Mouse (Mus musculus) heart, embryonic 12.5 days (tissue): ENCODE results near the gene Npepl1. TPM values are rescaled to one million over a fixed set of nuclear protein-coding genes. Genes with fewer than 3 reads are reported as not detected.

ENCODE experiments used
- ATAC-seq: fragments of 200-750 bp; cut with Nextera tagmentation; 2 replicates; pipeline ENCODE4 v1.8.0; 2017; ENCODE audit warnings: moderate TSS enrichment, moderate library complexity; ENCODE audit not compliant: insufficient number of reproducible peaks, low FRiP score
- H3K27ac ChIP-seq: fragments of 300-500 bp; sonication (generic); 2 replicates; pipeline ENCODE4 v1.5.1; 2016; ENCODE audit warnings: mild to moderate bottlenecking, moderate library complexity; ENCODE audit not compliant: poor library complexity, severe bottlenecking
- H3K27me3 ChIP-seq: fragments of 300-500 bp; sonication (generic); replicated peaks from 2 replicates; pipeline ENCODE4 v1.6.1; 2016; ENCODE audit warnings: mild to moderate bottlenecking, moderate library complexity
- H3K36me3 ChIP-seq: fragments of 300-500 bp; sonication (generic); 2 replicates; pipeline ENCODE4 v1.6.1; 2016; ENCODE audit warnings: mild to moderate bottlenecking, moderate library complexity
- H3K4me1 ChIP-seq: fragments of 300-500 bp; sonication (generic); replicated peaks from 2 replicates; pipeline ENCODE4 v1.6.1; 2016; ENCODE audit warnings: mild to moderate bottlenecking
- H3K4me2 ChIP-seq: fragments of 300-500 bp; sonication (generic); 2 replicates; pipeline ENCODE4 v1.6.1; 2016; ENCODE audit warnings: mild to moderate bottlenecking, moderate library complexity
- H3K4me3 ChIP-seq: fragments of 300-500 bp; sonication (generic); 2 replicates; pipeline ENCODE4 v1.5.1; 2016; ENCODE audit warnings: mild to moderate bottlenecking
- H3K9ac ChIP-seq: fragments of 300-500 bp; sonication (generic); 2 replicates; pipeline ENCODE4 v1.6.1; 2016; ENCODE audit warnings: mild to moderate bottlenecking, moderate library complexity
- H3K9me3 ChIP-seq: fragments of 300-500 bp; sonication (generic); replicated peaks from 2 replicates; pipeline ENCODE4 v1.6.1; 2016; ENCODE audit warnings: mild to moderate bottlenecking, moderate library complexity
- WGBS: fragments of 180-500 bp; shearing (Covaris S2); methylation state at CpG from one replicate; pipeline ENCODE4 v1.1.7; 2016; 5-methylcytosine and 5-hydroxymethylcytosine counted together
- polyA plus RNA-seq: library from polyadenylated mRNA; unstranded; fragments of >200 nt; fragmentation: Nextera tagmentation; extraction: Ambion mirVana; gene quantifications from 2 replicates; pipeline ENCODE4 v1.2.1, GENCODE M21; 2016

The Npepl1 gene
- polyA plus RNA-seq, 1 experiment from 2014 or later: 46.1 TPM

GRCm38 (mm10) chr2:174110783-174111549 is 817 bp downstream of the Npepl1 start:
- Histone ChIP-seq H3K4me1 (peaks cover 29% of the 10 kb centered on the region), H3K27ac (peak overlapping the region; percentile 17; the same call in 1 of the 2 replicates), H3K4me2 (peak overlapping the region; percentile 84), H3K9me3 (no peaks in the 10 kb centered on the region), H3K36me3 (peaks cover 35% of the 10 kb centered on the region), H3K27me3 (no peaks in the 10 kb centered on the region), H3K4me3 (peak overlapping the region; percentile 70), H3K9ac (peak overlapping the region; percentile 89)
- peak; percentile 31; the same call in 1 of the 2 replicates for ATAC-seq
- WGBS: 46% methylated on average over 33 of the region's 33 CpGs

- no peak overlapping the region for H3K27ac ChIP-seq
- H3K9me3 ChIP-seq: no peaks in the 10 kb centered on the region
- WGBS: 51% methylated on average over 18 of the region's 18 CpGs
- ATAC-seq: no peak
- no peak overlapping the region for H3K4me3 ChIP-seq
- H3K4me2 ChIP-seq: no peak overlapping the region
- no peaks in the 10 kb centered on the region for H3K27me3 ChIP-seq
- H3K36me3 ChIP-seq: peaks cover 52% of the 10 kb centered on the region
- H3K9ac ChIP-seq: no peak overlapping the region
- peaks cover 35% of the 10 kb centered on the region for H3K4me1 ChIP-seq
Observed at GRCm38 (mm10) chr2:174112931-174113330, 2.8 kb downstream of the Npepl1 start.

- no peak overlapping the region for H3K9ac ChIP-seq
- H3K9me3 ChIP-seq: no peaks in the 10 kb centered on the region
- H3K4me3 ChIP-seq: no peak overlapping the region
- no peak overlapping the region for H3K4me2 ChIP-seq
- no peak overlapping the region for H3K27ac ChIP-seq
- no peak for ATAC-seq
- H3K4me1 ChIP-seq: peaks cover 35% of the 10 kb centered on the region
- peaks cover 64% of the 10 kb centered on the region for H3K36me3 ChIP-seq
- no peaks in the 10 kb centered on the region for H3K27me3 ChIP-seq
- 85% methylated on average over 12 of the region's 12 CpGs for WGBS
Observed at GRCm38 (mm10) chr2:174114148-174114864, 4.2 kb downstream of the Npepl1 start.

- Histone ChIP-seq H3K36me3 (peaks cover 86% of the 10 kb centered on the region), H3K9me3 (no peaks in the 10 kb centered on the region), H3K4me3 (no peak overlapping the region), H3K27me3 (no peaks in the 10 kb centered on the region), H3K9ac (no peak overlapping the region), H3K4me2 (peak overlapping the region; percentile 23; the same call in 1 of the 2 replicates), H3K27ac (0 out of 2 replicates have a peak overlapping the region, but pooled peaks have one; percentile 5), H3K4me1 (peaks cover 17% of the 10 kb centered on the region)
- ATAC-seq: 0 out of 2 replicates have a peak, but pooled peaks have one; percentile 33
- 53% methylated on average over 16 of the region's 16 CpGs for WGBS
Observed at GRCm38 (mm10) chr2:174116929-174117328, 6.8 kb downstream of the Npepl1 start.

- Histone ChIP-seq H3K9ac (no peak overlapping the region), H3K27ac (no peak overlapping the region), H3K27me3 (no peaks in the 10 kb centered on the region), H3K4me1 (peaks cover 8% of the 10 kb centered on the region; the same call in 1 of the 2 replicates), H3K36me3 (peaks cover 88% of the 10 kb centered on the region), H3K4me3 (no peak overlapping the region), H3K9me3 (no peaks in the 10 kb centered on the region), H3K4me2 (no peak overlapping the region)
- WGBS: 78% methylated on average over 11 of the region's 11 CpGs
- ATAC-seq: no peak
Observed at GRCm38 (mm10) chr2:174118141-174118540, 8.0 kb downstream of the Npepl1 start.

GRCm38 (mm10) chr2:174119259-174119658 is 9.1 kb downstream of the Npepl1 start:
- H3K4me2 ChIP-seq: no peak overlapping the region
- no peak for ATAC-seq
- H3K9ac ChIP-seq: no peak overlapping the region
- 93% methylated on average over 11 of the region's 11 CpGs for WGBS
- peaks cover 94% of the 10 kb centered on the region for H3K36me3 ChIP-seq
- H3K4me3 ChIP-seq: no peak overlapping the region
- H3K4me1 ChIP-seq: 0 out of 2 replicates have a peak, but pooled peaks cover 6% of the 10 kb centered on the region
- H3K27me3 ChIP-seq: no peaks in the 10 kb centered on the region
- H3K9me3 ChIP-seq: peaks cover 6% of the 10 kb centered on the region
- no peak overlapping the region for H3K27ac ChIP-seq

GRCm38 (mm10) chr2:174120631-174121030 is 10.5 kb downstream of the Npepl1 start:
- no peak for ATAC-seq
- Histone ChIP-seq H3K4me3 (no peak overlapping the region), H3K27me3 (no peaks in the 10 kb centered on the region), H3K4me1 (0 out of 2 replicates have a peak, but pooled peaks cover 6% of the 10 kb centered on the region), H3K27ac (no peak overlapping the region), H3K36me3 (peaks cover 92% of the 10 kb centered on the region), H3K4me2 (no peak overlapping the region), H3K9me3 (peaks cover 19% of the 10 kb centered on the region), H3K9ac (no peak overlapping the region)
- 90% methylated on average over 19 of the region's 19 CpGs for WGBS

GRCm38 (mm10) chr2:174121411-174121947 is 11.3 kb downstream of the Npepl1 start:
- Histone ChIP-seq H3K4me3 (no peak overlapping the region), H3K9ac (no peak overlapping the region), H3K27me3 (no peaks in the 10 kb centered on the region), H3K4me2 (no peak overlapping the region), H3K27ac (no peak overlapping the region), H3K4me1 (peaks cover 7% of the 10 kb centered on the region), H3K9me3 (peaks cover 19% of the 10 kb centered on the region), H3K36me3 (peaks cover 86% of the 10 kb centered on the region)
- peak; percentile 24; the same call in 1 of the 2 replicates for ATAC-seq
- WGBS: 83% methylated on average over 12 of the region's 12 CpGs

GRCm38 (mm10) chr2:174122331-174122730 is 12.2 kb downstream of the Npepl1 start:
- H3K36me3 ChIP-seq: peaks cover 77% of the 10 kb centered on the region
- no peak for ATAC-seq
- WGBS: 89% methylated on average over 2 of the region's 2 CpGs

GRCm38 (mm10) chr2:174123731-174124130 is 13.6 kb downstream of the Npepl1 start:
- Histone ChIP-seq H3K4me2 (no peak overlapping the region), H3K36me3 (peaks cover 65% of the 10 kb centered on the region), H3K4me3 (no peak overlapping the region), H3K4me1 (peaks cover 13% of the 10 kb centered on the region), H3K27ac (no peak overlapping the region), H3K9ac (no peak overlapping the region), H3K27me3 (0 out of 2 replicates have a peak, but pooled peaks cover 5% of the 10 kb centered on the region), H3K9me3 (peaks cover 19% of the 10 kb centered on the region)
- no peak for ATAC-seq
- WGBS: 91% methylated on average over 3 of the region's 3 CpGs

More at GRCm38 (mm10) chr2:174122331-174122730, 12.2 kb downstream of the Npepl1 start:
- no peak overlapping the region for H3K27ac ChIP-seq
- no peak overlapping the region for H3K4me3 ChIP-seq
- H3K9me3 ChIP-seq: peaks cover 19% of the 10 kb centered on the region
- H3K4me1 ChIP-seq: peaks cover 10% of the 10 kb centered on the region
- no peak overlapping the region for H3K4me2 ChIP-seq
- H3K27me3 ChIP-seq: no peaks in the 10 kb centered on the region
- no peak overlapping the region for H3K9ac ChIP-seq
